Mouse (Mus musculus): ENCODE data around the gene Ap2a2.
"Not testable (repeated sequence)": the region's sequence is repeated elsewhere in the genome, so short reads cannot be mapped to it uniquely, and the experiment has no call there.

The Ap2a2 gene

DNA sequence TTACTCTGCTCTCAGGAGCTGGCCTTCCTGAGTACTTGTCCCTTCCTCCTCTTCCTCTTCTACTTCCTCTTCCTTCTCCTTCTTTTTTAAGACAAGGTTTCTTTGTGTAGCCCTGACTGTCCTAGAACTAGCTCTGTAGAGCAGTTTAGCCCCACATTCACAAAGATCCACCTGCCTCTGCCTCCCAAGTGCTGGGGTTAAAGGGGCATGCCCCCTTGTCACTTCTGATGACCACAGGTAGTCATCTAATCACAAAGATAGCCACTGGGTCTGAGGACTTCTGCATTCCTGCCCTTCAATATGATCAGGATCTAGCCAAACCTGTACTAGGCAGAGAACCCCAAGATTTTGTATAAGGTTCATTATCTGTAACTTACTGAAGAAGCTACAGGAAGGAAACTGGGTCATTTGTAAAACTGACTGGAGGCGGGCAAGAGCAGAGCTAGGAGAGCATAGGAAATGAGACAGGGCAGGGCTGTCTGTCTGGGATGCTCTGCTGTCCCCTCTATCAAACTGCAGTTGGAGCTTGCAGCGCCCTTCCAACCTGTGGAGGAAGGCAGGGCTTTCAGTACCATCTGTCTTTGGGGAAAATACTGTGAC lies 2.1 kb upstream of the Ap2a2 start:
- no peak for DNase-seq (ENCODE audit: low read depth in 1 of 2, low spot score in 2 of 2)

DNA sequence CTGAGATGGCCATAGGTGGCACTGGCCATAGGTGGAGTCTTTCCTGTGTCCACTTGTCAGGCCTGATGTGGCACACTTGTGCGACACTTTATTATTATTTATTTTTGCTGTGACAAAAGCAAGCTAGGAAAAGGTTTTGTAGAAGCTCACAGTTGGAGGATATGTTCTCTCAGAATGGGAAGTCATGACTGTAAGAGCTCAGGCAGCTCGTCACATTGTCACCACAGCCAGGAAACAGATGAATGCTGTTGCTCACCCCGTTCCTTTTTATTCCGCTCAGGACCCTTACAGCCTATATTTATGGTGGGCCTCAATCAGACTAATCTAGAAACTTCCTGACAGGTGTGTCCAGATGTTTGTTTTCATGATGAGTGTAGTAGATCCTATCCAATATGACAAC lies 1.5 kb upstream of the Ap2a2 start:
- DNase-seq (ENCODE audit: low read depth in 1 of 2, low spot score in 2 of 2): no peak

DNA sequence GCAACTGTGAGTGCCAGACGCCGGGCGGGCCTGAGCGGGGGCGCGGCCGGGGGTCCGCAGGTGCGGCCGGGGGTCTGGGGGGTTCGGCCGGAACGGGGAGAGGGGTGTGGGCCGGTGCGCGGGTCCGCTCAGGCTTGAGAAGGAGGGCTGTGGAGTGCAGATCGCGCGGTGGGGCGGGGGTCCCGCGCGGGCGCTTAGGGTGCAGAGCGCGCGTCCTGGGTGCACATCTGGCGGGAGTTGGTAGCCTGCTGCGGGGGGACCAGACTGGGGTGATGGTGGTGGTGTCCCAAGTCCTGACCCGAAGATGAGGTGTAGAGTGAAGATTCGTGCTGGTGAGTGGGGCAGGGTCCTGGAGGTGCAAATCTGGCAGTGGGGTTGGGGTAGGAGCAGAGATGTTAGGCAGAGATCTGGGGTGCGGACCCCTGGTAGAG lies 463 bp downstream of the Ap2a2 start:
- DNase-seq (ENCODE audit: low read depth in 1 of 2, low spot score in 2 of 2): no peak

DNA sequence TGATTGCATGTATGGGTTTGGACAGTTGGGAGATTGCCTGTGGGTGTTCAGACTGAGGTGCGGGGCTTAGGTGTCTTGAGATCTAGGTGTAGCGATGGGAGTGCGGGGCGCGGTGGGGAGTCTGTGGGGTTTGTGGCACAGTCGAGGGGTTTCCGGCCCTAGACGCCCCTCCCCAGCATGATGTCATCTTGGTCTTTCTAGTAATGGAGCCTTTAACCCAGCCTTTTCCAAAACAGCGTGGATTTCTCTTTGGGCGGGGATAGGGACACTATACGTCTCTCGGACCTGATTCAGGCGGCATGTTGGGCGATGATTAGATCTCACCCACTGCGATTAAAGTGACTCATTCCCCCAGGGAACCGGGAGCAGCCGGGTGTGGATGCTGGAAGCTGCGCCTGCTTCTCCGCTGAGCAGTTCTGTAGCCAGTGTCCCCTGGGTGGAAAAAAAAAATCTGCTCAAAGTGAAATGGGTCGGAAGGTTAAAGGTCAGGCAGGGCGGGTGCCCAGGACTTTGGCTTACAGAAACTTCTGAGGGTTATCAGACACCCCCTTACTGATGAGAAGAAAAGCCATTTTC lies 967 bp downstream of the Ap2a2 start:
- DNase-seq (ENCODE audit: low read depth in 1 of 2, low spot score in 2 of 2): no peak

DNA sequence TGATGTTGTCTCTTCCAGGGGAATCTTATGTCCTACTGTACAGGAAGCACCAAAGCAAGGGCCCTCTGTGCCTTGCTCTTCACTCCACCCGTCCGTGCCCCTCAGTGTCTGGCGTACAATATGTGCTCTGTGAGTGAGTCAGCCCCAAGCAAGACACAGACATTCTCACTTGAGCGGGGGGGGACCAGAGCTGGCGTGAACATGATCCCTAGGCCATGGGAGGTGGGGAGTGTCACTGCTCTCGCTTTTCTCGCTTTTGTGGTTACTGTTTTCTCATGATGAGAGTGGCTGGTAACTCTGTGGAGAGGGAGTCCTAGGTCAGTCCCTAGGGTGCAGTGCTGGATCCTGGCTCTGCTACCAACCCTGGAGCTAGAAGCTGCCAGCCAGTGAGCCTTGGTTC lies 2.6 kb downstream of the Ap2a2 start:
- DNase-seq (ENCODE audit: low read depth in 1 of 2, low spot score in 2 of 2): no peak

DNA sequence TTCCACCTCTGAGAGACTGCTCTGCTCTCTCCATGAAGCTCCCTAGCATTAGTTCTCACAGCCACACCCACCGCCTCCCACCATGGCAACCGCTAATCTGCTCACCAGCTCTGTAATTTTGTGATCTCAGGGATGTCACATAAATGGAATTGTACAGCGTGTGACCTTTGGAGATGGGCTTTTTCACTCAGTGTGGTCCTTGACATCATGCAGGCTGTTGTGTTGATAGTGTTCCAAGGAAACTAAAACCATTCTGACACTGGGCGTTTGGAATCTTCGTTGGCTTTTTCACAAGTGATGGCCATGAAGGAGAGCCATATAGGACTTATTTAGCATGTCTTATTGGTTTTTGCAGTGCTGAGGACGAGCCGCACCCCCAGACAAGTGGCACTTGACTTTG lies 4.6 kb downstream of the Ap2a2 start:
- no peak for DNase-seq (ENCODE audit: low read depth in 1 of 2, low spot score in 2 of 2)

DNA sequence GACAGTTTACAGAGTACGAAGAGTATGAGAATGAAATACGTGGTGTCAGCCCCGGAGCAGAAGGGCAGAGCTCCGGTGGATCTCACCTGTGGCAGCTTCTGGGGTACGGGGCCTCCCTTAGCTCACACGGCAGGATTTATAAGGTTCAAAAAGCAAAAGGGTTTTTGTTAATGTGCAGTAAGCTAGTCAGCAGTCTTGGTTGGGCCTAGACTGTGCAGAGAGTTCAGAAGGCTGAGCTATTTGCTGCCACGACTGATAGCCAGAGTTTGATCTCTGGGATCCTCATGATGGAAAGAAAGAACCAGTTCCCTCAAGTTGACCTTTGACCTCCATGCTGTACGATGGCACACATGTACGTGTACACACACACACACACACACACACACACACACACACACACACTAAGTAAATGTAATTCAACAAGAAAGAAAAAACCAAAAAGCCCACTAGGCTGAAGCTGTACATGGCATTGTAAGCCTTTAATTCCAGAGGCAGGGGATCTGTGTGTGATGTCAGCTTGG lies 7.4 kb downstream of the Ap2a2 start:
- no peak for DNase-seq (ENCODE audit: low read depth in 1 of 2, low spot score in 2 of 2)

DNA sequence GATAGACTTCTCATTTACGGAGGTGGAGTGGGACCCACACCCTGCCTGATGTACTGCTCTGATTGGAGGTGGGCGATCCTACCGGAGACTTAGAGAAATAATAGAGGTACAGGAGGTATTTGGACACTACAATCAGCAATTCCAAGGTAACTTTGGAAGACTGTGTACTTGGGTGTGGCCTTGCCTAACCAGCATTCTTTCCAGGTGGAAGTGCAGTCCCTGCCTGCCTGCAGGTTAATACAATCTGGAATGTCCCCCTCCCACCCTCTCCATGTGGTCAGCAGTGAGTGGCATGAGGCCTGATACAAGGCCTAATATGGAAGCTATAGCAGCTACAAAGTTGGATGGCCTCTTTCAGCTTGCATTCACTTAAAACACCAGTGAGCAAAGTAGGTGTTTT lies 7.9 kb downstream of the Ap2a2 start:
- no peak for DNase-seq (ENCODE audit: low read depth in 1 of 2, low spot score in 2 of 2)

DNA sequence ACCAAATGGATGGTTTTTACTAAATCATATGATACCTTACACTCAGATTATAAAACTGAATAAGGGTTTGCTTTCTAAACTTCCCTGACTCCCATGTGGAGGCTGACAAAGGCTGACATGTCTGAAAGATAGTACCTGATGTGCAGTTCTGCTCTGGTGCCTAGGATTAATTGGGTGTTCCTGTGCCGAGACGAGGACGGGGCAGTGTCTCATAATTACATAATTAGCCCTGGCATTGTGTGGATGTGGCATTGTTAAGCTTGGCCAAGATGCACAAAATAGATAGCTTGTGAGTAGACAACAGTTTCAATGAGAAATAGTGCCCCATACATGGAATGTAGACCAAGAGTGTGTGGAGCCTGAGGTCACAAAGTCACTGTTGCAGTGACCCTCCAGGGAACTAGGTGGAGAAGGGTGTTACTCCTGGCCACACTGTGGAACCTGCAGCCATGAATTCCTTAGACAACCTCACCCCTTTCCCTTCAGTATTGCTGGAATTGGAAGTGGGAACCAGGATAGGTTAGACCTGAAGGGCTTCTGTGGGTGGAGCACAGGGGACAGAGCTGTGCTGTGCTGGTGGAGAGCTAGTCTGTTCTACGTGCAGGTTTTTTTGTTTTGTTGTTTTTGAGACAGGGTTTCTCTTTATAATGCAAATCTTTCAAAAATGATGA lies 8.8 kb downstream of the Ap2a2 start:
- DNase-seq (ENCODE audit: low read depth in 1 of 2, low spot score in 2 of 2): no peak

DNA sequence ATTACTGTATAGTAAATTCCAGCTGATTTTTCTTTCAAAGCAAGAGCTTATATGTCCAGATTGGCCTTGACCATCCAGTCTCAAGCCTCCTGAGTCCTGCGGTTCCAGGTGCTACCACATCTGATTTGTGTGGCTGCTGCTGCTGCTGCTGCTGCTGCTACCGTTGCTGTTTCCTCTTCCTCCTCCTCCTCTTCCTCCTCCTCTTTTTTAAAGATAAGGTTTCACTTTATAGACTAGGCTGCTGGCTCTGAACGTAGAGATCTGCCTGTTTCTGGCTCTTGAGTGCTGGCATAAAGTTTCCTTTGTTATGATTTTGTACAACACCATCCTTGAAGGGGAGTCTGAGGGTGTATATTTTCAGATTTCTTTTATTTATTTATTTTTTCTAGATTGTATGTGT lies 12.1 kb downstream of the Ap2a2 start:
- DNase-seq (ENCODE audit: low read depth in 1 of 2, low spot score in 2 of 2): no peak

DNA sequence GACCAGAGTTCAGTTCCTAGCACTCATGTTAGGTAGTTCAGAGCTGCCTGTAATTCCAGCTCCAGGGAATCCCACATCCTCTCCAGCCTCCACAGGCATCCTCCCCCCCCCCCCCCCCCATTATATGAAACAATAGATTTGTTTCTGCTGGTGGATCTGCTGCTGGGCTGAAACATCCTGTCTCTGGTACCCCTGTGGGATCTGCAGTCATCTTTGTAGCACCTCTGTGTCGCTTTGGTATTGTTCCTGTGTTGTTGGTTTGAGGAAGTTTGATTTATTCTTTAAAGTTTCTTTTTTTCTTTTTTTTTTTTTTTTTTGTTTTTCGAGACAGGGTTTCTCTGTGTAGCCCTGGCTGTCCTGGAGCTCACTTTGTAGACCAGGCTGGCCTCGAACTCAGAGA lies 13.5 kb downstream of the Ap2a2 start:
- no peak for DNase-seq (ENCODE audit: low read depth in 1 of 2, low spot score in 2 of 2)

DNA sequence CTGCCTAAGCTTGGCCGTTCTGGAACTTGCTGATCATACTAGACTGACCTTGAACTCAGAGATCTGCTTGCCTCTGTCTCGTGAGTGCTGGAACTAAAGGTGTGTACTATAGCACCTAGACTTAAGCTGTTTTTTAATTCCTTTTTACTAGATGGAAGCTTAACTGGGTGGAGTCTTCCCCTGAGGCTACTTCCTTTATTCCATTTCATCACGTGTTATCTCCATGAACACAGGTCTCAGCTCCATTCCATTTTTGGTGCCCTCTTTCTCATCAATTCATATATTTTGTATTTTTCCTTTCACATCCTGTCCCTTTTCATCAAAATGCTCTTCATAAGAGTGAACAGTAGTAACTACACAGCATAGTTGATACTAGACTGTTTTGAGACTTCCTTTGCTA lies 15.8 kb downstream of the Ap2a2 start:
- no peak for DNase-seq (ENCODE audit: low read depth in 1 of 2, low spot score in 2 of 2)

DNA sequence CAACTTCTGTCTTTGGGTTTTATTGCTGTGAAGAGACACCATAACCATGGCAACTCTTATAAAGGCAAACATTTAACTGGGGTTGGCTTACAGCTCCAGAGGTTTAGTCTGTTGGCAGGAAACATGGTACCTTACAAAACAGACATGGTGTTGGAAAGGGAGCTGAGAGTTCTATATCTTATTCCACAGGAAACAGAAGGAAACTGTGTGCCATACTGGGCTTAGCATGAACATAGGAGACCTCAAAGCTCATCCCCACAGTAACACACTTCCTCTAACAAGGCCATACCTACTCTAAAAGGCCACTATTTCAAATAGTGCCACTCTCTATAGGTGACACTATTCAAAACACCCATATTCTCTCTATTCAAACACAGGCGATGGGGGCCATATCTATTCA lies 16.5 kb downstream of the Ap2a2 start:
- DNase-seq (ENCODE audit: low read depth in 1 of 2, low spot score in 2 of 2): no peak

DNA sequence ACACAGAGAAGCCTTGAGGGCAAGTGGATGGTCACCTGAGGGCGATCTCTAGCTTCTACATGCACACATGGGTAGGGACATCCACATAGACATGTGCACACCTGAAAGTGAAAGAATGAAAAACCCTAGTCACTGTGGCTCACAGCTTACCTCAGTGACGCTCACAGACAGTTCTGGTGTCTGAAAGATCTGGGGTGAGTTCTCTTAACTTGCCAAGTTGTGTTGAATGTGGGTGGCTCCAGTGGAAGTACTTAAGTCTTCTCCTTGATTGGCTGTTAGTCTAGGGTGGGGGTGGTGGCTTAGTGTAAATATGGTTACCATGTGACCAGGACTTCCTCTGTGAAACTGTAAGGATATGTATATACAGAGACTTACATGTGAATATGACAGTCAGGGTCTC lies 17.0 kb downstream of the Ap2a2 start:
- DNase-seq (ENCODE audit: low read depth in 1 of 2, low spot score in 2 of 2): no peak

DNA sequence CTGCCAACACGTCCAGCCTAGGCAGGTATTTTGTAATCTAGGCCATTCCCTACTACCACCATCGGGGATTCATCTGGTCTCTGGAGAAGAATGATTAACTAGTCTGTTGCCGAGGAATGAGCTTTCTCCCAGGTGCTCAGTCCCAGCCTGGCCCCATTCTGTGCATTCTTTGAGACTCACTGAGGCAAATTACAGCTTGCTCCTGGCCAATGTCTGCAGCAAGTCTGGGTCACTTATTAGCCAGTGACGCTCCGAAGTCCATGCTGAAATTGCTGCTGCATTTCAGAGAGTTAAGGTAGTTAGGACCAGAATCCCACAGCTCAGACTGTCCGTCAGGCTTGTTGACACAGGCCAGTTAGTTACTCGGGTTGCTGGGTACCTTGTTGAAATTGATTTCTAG lies 19.4 kb downstream of the Ap2a2 start:
- DNase-seq (ENCODE audit: low read depth in 1 of 2, low spot score in 2 of 2): no peak

DNA sequence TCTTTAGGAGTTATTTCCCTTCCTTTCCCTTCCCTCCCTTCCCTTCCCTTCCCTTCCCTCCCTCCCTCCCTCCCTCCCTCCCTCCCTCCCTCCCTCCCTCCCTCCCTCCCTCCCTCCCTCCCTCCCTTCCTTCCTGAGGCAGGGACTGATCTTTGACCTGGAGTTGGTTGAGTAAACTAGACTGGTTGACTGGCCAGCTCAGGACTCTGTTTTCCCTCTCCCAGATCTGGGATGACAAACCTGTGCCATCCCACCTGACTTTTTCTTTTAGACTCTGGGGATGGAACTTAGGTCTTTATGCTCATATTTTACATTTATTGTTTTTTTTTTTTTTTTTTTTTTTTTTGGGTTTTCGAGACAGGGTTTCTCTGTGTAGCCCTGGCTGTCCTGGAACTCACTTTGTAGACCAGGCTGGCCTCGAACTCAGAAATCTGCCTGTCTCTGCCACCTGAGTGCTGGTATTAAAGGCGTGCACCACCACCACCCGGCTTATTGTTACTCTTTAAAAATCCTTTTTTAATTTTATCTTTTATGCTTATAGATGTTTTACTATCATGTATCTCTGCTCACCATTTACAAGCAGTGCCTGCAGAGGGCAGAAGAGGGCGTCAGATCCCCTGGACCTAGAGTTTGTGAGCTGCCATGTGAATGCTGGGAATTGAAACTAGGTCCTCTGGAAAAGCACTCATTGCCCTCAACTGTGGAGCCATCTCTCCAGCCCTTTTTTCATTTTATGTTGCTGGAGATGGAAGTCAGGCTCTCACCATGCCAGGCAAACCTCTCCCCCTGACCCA lies 22.3 kb downstream of the Ap2a2 start:
- no peak for DNase-seq (ENCODE audit: low read depth in 1 of 2, low spot score in 2 of 2)

DNA sequence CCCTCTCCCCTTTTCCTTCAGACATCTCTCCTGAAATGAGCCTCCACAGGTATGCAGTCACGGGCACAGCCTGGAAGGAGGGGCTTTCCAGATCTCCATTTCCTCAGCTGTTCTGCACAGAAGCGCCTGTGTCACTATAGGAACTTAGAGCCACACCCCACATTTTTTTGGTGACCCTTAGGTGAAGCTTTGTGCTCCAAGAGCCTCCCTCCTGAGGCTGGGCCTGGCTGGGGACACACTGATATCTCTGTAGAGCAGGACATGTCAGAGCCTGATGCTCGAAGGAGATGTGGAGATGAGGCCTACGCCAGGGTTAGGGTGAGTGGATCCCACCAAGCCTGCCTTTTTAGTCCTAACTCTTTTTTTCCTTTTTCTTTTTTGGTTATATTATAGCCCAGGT lies 23.3 kb downstream of the Ap2a2 start:
- no peak for DNase-seq (ENCODE audit: low read depth in 1 of 2, low spot score in 2 of 2)

DNA sequence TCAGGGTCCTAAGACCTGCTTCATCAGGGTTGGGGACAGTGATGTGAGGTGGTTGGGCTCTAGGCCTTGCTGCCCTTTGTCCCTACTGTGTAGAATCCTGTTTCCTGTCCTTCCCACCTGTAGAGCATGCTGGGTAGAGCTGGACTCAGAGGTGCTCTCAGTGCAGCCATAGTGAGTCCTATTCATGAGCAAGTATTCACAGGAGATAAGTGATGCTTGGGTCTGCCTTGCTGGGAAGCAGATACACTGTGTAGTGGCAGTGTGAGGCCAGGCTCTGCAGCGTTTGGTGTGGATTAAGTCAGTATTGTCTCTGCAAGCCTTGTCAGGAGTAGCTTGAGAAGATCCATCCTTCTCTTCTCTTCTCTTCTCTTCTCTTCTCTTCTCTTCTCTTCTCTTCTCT lies 23.9 kb downstream of the Ap2a2 start:
- no peak for DNase-seq (ENCODE audit: low read depth in 1 of 2, low spot score in 2 of 2)

DNA sequence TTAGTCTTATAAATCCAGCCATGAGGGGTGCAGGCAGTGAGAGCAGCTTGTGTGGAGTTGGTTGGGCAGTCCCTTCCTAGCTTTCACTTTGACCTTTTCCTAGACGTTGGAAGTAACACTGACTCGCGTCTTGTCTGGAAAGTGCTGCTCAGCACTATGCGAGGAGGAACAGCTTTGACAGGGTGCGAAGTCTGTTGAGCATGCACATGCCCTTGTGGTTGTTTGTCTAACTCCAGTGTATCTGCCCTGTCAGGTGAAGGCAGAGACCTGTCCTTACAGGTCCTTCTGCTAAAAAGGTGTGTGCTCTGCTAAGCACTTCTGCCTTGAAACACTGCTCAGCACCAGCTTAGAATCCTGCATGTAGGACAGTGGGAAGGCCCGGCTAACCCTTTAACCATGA lies 26.9 kb downstream of the Ap2a2 start:
- DNase-seq (ENCODE audit: low read depth in 1 of 2, low spot score in 2 of 2): no peak

DNA sequence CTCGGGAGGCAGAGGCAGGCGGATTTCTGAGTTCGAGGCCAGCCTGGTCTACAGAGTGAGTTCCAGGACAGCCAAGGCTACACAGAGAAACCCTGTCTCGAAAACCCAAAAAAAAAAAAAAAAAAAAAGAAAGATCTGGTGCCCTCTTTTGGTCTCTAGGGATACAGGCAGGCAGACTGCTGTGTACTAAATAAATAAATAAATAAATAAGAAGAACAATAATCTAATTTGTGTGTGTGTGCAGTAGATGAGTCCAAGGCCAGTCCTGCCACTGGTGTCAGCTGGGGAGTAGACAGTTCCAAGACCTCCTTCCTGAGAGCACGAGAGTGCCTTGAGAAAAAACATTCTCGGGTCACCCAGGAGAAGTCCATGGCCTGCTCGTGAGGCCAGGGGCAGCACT lies 28.3 kb downstream of the Ap2a2 start:
- not testable (repeated sequence) for DNase-seq (ENCODE audit: low read depth in 1 of 2, low spot score in 2 of 2)

DNA sequence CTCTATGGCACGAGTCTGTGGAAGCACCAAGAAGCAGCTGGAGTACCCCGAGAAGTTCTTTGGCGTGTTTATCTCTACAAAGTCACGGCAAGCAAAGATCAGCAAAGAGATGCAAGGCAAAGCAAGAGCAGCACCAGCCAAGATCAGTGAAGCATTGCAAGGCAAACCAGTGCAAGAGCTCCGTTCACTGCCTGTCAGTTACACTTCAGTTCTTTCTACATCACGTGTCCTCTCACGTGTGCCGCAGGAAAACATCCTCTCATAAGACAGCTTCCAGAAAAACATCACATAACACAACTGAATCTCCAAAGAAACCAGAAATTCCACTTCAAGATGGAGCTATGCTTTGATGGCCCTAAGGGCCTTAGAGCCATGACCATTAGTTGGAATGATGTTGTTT lies 29.0 kb downstream of the Ap2a2 start:
- no peak for DNase-seq (ENCODE audit: low read depth in 1 of 2, low spot score in 2 of 2)

DNA sequence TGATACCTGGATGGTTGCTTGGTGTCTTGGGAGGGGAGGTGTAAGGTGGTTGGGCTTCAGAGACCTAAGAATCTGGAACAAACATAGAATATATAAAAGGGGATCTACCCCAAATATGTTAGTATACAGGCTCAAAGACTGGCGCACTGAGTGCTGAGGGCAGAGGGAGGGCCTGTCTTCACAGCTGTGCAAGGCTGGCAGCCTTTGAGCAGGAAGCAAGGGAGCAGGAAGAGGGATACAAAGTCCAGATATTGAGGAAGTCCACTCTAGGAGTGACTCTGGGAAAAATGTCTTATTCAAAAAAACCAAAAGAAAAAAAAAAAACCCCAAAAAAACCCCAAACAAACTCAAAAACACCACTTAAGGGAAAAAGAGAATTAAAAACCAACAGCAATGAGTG lies 30.1 kb downstream of the Ap2a2 start:
- no peak for DNase-seq (ENCODE audit: low read depth in 1 of 2, low spot score in 2 of 2)
